ENCODE assay signal across 27 mouse cellular contexts in the genomic region with DNA sequence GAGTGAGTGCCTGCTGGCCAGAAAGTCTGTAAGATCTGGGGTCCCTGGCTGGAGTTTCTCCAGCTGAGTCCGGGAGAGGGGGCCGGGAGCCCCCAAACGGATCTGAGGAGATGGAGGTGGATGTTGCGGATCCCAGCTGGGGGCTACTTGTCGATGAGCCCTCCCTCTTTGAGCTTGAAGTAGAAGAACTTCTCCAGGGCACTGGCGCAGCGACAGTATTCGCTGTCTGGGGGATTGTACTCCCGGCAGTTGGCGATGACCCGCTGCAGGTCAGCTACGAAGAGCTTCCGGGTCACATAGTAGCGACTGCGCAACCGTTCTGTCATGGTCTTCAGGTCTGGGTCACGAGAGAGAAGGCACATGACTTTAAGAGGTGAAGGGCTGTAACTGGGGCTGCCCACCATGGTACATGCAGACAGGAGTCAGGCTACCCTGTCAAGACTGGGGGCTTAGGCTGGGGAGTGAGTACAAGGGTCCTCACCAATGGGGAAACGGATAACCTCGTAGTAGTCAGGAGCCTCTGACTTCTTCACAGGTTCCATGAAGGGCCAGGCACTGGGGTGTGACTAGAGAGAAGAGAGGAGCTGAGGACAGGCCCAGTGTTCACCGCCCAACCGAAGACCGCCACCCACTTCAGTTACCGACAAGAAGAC. TPM values are rescaled to one million over a fixed set of nuclear protein-coding genes. Genes with fewer than 3 reads are reported as not detected.
"Had no signal": no experiment of that assay in that cellular context is flagged by ENCODE, and none has a peak within 500 bp of the region (broad histone marks: within the 10 kb centered on the region; RNA-seq: fewer than 3 reads in every experiment).

No protein-coding gene starts in this region.

- H3K27me3 ChIP-seq: liver, embryonic 13.5 days; liver, embryonic 15.5 days; lung, embryonic 15.5 days; neural tube, embryonic 15.5 days had no signal

- H3K9ac ChIP-seq: liver, embryonic 13.5 days; liver, embryonic 15.5 days; lung, embryonic 15.5 days; midbrain, embryonic 13.5 days; neural tube, embryonic 13.5 days; neural tube, embryonic 15.5 days had no signal

- DNase-seq: liver, embryonic 13.5 days; liver, postnatal 0 days; lung, adult 2 months; lung, postnatal 14 days; lung, postnatal 36 days; retina, postnatal 1 day; right cerebral cortex, adult 18-20 months; right cerebral cortex, postnatal 25 days; right cerebral cortex, postnatal 4 days; spleen, adult 18-20 months; thymus, adult 18-20 months; thymus, postnatal 14 days; thymus, postnatal 36 days had no signal

- ATAC-seq: liver, postnatal 0 days; midbrain, embryonic 13.5 days; midbrain, embryonic 16.5 days had no signal

- H3K4me3 ChIP-seq: liver, embryonic 13.5 days; liver, embryonic 15.5 days; lung, embryonic 15.5 days; midbrain, embryonic 13.5 days; myocyte; neural tube, embryonic 13.5 days; neural tube, embryonic 15.5 days had no signal

- H3K27ac ChIP-seq: liver, embryonic 13.5 days; liver, embryonic 15.5 days; lung, embryonic 15.5 days; midbrain, embryonic 13.5 days; neural tube, embryonic 13.5 days; neural tube, embryonic 15.5 days had no signal

- H3K9me3 ChIP-seq: liver, embryonic 13.5 days; liver, embryonic 15.5 days; lung, embryonic 15.5 days; midbrain, embryonic 13.5 days; neural tube, embryonic 13.5 days; neural tube, embryonic 15.5 days had no signal

- H3K4me2 ChIP-seq: liver, embryonic 15.5 days; lung, embryonic 15.5 days; midbrain, embryonic 11.5 days; midbrain, embryonic 13.5 days; neural tube, embryonic 13.5 days; neural tube, embryonic 15.5 days had no signal

RNA-seq across cellular contexts. Expression of a gene that starts 8.4 kb away (rescaled TPM):
- total RNA-seq: megakaryocyte, adult 5-6 weeks; megakaryocyte-erythroid progenitor cell, adult 5-6 weeks had no signal
- polyA plus RNA-seq: midbrain, embryonic 16.5 days; neural tube, embryonic 15.5 days; small intestine, adult 2 months; thymus, postnatal 0 days had no signal

RNA-seq across cellular contexts. Expression of a gene that starts 13.0 kb away (rescaled TPM):
- total RNA-seq: megakaryocyte, adult 5-6 weeks; megakaryocyte-erythroid progenitor cell, adult 5-6 weeks had no signal
- polyA plus RNA-seq: liver, embryonic 13.5 days; liver, embryonic 15.5 days; liver, postnatal 0 days; lung, postnatal 0 days; midbrain, embryonic 11.5 days; stomach, embryonic 14.5 days had no signal
